Mouse (Mus musculus): ENCODE data around the gene Ppp1r36. TPM values are rescaled to one million over a fixed set of nuclear protein-coding genes. Genes with fewer than 3 reads are reported as not detected.

Gene Ppp1r36
- polyA plus RNA-seq, 1 experiment from 2014 or later = 0.77 TPM

- 0 out of 2 replicates have a peak, but pooled peaks cover 2% of the 10 kb centered on the region for H3K9me3 ChIP-seq (replicated peaks; ENCODE audit: control insufficient read depth, low read length)
- no peak overlapping the region for H3K27ac ChIP-seq (ENCODE audit: low read depth, low read length)
- WGBS = 74% methylated on average over 4 of the region's 4 CpGs
- no peak overlapping the region for H3K4me3 ChIP-seq (ENCODE audit: low read depth, low read length)
- ATAC-seq = no peak
- H3K9ac ChIP-seq (ENCODE audit: low read length) = no peak overlapping the region
- no peak for DNase-seq (ENCODE audit: low spot score)
- H3K27me3 ChIP-seq (replicated peaks; ENCODE audit: control insufficient read depth, insufficient read depth, low read length) = no peaks in the 10 kb centered on the region
- H3K36me3 ChIP-seq (ENCODE audit: control insufficient read depth, insufficient read depth, low read length) = no peaks in the 10 kb centered on the region
- H3K4me2 ChIP-seq (ENCODE audit: low read length) = no peak overlapping the region
- H3K4me1 ChIP-seq (ENCODE audit: control insufficient read depth, insufficient read depth, low read length) = no peaks in the 10 kb centered on the region
These were observed 67.5 kb downstream of the Ppp1r36 start for GRCm38 (mm10) chr12:76484881-76485280.

GRCm38 (mm10) chr12:76485381-76485780, 68.0 kb downstream of the Ppp1r36 start:
- H3K4me2 ChIP-seq (ENCODE audit: low read length) = no peak overlapping the region
- no peaks in the 10 kb centered on the region for H3K36me3 ChIP-seq (ENCODE audit: control insufficient read depth, insufficient read depth, low read length)
- no peak overlapping the region for H3K9ac ChIP-seq (ENCODE audit: low read length)
- DNase-seq (ENCODE audit: low spot score) = no peak
- no peak overlapping the region for H3K4me3 ChIP-seq (ENCODE audit: low read depth, low read length)
- H3K4me1 ChIP-seq (ENCODE audit: control insufficient read depth, insufficient read depth, low read length) = no peaks in the 10 kb centered on the region
- WGBS = 55% methylated on average over 11 of the region's 11 CpGs
- H3K27ac ChIP-seq (ENCODE audit: low read depth, low read length) = no peak overlapping the region
- 0 out of 2 replicates have a peak, but pooled peaks cover 2% of the 10 kb centered on the region for H3K9me3 ChIP-seq (replicated peaks; ENCODE audit: control insufficient read depth, low read length)
- no peaks in the 10 kb centered on the region for H3K27me3 ChIP-seq (replicated peaks; ENCODE audit: control insufficient read depth, insufficient read depth, low read length)
- no peak for ATAC-seq

- Histone ChIP-seq H3K27me3 (replicated peaks; ENCODE audit: control insufficient read depth, insufficient read depth, low read length) (no peaks in the 10 kb centered on the region), H3K9ac (ENCODE audit: low read length) (no peak overlapping the region), H3K9me3 (replicated peaks; ENCODE audit: control insufficient read depth, low read length) (no peaks in the 10 kb centered on the region), H3K27ac (ENCODE audit: low read depth, low read length) (no peak overlapping the region), H3K4me3 (ENCODE audit: low read depth, low read length) (no peak overlapping the region), H3K36me3 (ENCODE audit: control insufficient read depth, insufficient read depth, low read length) (no peaks in the 10 kb centered on the region), H3K4me2 (ENCODE audit: low read length) (no peak overlapping the region), H3K4me1 (ENCODE audit: control insufficient read depth, insufficient read depth, low read length) (no peaks in the 10 kb centered on the region)
- no peak for DNase-seq (ENCODE audit: low spot score)
- no peak for ATAC-seq
- 86% methylated on average over 9 of the region's 9 CpGs for WGBS
These were observed 69.6 kb downstream of the Ppp1r36 start for GRCm38 (mm10) chr12:76486943-76487342.

Other genes with a start within 250 kb of the Ppp1r36 start
- 0.05 and 0.11 TPM in 2 replicates for gene Esr2, start 240.3 kb upstream of the Ppp1r36 start, polyA plus RNA-seq (2014; fragmentation: Nextera tagmentation; extraction: Ambion mirVana)
- not detected in 2 replicates for gene Tex21, start 170.8 kb upstream of the Ppp1r36 start, polyA plus RNA-seq (2014; fragmentation: Nextera tagmentation; extraction: Ambion mirVana)
- 41.3 and 43.2 TPM in 2 replicates for gene Mthfd1, start 162.2 kb upstream of the Ppp1r36 start, polyA plus RNA-seq (2014; fragmentation: Nextera tagmentation; extraction: Ambion mirVana)
- gene Akap5, start 92.6 kb upstream of the Ppp1r36 start, polyA plus RNA-seq (2014; fragmentation: Nextera tagmentation; extraction: Ambion mirVana) = 3.0 and 4.4 TPM in 2 replicates
- gene Zbtb25, start 47.9 kb upstream of the Ppp1r36 start, polyA plus RNA-seq (2014; fragmentation: Nextera tagmentation; extraction: Ambion mirVana) = 19.7 and 20.3 TPM in 2 replicates
- 4.2 and 5.7 TPM in 2 replicates for gene Zbtb1, start 47.3 kb upstream of the Ppp1r36 start, polyA plus RNA-seq (2014; fragmentation: Nextera tagmentation; extraction: Ambion mirVana)
- 4.5 and 5.5 TPM in 2 replicates for gene Hspa2, start 13.4 kb upstream of the Ppp1r36 start, polyA plus RNA-seq (2014; fragmentation: Nextera tagmentation; extraction: Ambion mirVana)
- gene Plekhg3, start 113.4 kb downstream of the Ppp1r36 start, polyA plus RNA-seq (2014; fragmentation: Nextera tagmentation; extraction: Ambion mirVana) = 0.47 and 0.64 TPM in 2 replicates